Mouse (Mus musculus) gastrocnemius, postnatal 4 days (tissue): ENCODE data around the gene Rac1. TPM values are rescaled to one million over a fixed set of nuclear protein-coding genes. Genes with fewer than 3 reads are reported as not detected.

Source experiments
- DNase-seq, 2 experiments: peaks; one replicate each; pipeline ENCODE4 v3.0.0; 2021 to 2022; ENCODE audit warnings: low spot score in 2 of 2, mixed read lengths in 2 of 2
- total RNA-seq, 2 experiments: library from RNA; stranded (reverse); gene quantifications; 2 replicates each; pipeline ENCODE4 v1.2.3; 2021

Gene Rac1
- total RNA-seq, 2 experiments from 2014 or later: 284 to 299 TPM

GRCm38 (mm10) chr5:143497451-143497850, 30.4 kb downstream of the Rac1 start:
- no peak for DNase-seq

- no peak for DNase-seq
These were observed 32.1 kb downstream of the Rac1 start for GRCm38 (mm10) chr5:143495708-143496107.

- no peak for DNase-seq
These were observed 34.7 kb downstream of the Rac1 start for GRCm38 (mm10) chr5:143493163-143493562.

DNA sequence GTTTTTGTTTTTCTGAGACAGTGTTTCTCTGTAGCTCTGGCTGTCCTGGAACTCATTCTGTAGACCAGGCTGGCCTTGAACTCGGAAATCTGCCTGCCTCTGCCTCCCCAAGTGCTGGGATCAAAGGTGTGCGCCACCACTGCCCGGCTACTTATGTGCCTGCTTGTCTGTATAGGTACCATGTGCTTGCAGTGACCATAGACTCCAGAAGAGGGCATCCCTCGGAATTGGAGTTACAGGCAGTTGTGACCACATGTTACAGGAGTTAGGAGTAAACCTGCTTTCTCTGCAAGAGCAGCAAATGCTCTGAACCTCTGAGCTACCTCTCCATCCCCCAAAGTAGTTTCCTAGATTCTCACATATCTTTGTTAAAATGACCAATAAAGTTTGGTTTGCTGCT, 36.1 kb downstream of the Rac1 start:
- DNase-seq: no peak

- no peak for DNase-seq
These were observed 38.0 kb downstream of the Rac1 start for GRCm38 (mm10) chr5:143489749-143490342.

DNA sequence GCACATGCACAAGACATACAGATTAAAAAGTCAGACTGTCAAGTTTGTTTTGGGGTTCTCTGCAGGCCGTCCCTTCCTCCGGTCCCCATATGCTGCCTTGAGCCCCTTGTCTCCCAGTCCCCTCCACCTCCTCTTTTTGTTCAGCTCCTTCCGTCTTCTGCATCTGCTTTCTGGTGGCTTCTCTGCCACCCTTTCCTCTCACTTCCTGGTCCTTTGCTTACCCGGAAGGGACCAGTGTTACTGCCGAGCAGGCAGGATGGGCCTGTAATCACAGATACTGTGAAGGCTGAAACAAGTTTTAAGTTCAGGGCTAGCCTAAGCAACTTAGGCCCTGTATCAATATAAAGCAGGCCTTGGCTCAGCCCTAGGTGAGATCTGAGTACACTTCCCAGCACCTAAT, 39.8 kb downstream of the Rac1 start:
- no peak for DNase-seq

DNA sequence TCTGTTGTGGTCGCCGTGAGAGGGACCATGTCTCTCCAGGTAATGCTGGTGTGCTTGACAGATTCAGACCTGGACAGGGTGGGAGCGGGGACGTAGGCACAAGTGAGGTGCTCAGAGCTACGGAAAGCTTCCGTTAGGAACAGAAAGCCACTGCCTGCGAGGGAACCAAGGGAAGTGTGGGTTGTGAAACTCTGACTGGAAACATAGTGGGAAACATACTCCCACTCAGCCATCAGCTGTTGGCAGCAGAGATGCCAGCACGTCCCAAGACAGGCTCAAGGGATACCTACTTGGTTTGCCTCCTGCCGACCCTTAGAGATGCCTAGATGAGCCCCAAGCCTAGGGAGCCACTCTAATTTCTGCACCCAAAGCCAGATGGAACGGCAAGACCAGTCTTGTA, 40.6 kb downstream of the Rac1 start:
- no peak for DNase-seq

- DNase-seq: no peak
These were observed 42.9 kb downstream of the Rac1 start for GRCm38 (mm10) chr5:143484955-143485354.

GRCm38 (mm10) chr5:143477901-143478300, 49.9 kb downstream of the Rac1 start:
- DNase-seq: no peak

- no peak for DNase-seq
These were observed 51.8 kb downstream of the Rac1 start for GRCm38 (mm10) chr5:143476013-143476412.

- DNase-seq: no peak
These were observed 52.5 kb downstream of the Rac1 start for GRCm38 (mm10) chr5:143475153-143475844.

DNA sequence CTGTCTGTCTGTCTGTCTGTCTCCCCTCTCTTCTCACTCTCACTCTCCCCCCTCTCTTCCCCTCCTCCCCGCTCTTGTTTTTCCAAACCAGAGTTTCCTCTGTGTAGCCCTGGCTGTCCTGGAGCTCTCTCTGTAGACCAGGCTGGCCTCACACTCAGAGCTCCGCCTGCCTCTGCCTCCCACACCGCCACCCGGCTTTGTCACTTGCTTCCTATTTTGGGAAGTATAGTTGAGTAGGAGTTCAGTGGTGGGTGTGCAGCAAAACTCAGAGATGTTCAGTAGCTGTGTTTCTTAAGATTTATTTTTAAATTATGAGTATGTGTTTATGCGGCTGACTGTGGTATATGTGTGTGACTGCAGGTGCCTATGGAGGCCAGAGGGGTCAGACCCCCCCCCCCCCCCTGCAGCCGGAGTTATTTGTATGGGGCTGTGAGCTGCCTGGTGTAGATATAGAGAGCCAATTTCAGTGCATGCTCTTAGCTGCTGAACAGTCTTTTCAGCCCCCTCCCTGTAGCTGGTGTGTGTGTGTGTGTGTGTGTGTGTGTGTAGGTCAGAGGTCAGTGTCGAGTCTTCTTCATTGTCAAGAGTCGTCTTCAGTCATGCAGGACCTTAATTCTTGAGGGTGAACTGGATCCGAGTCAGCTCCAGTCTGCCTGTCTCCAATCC, 55.8 kb downstream of the Rac1 start:
- no peak for DNase-seq

DNA sequence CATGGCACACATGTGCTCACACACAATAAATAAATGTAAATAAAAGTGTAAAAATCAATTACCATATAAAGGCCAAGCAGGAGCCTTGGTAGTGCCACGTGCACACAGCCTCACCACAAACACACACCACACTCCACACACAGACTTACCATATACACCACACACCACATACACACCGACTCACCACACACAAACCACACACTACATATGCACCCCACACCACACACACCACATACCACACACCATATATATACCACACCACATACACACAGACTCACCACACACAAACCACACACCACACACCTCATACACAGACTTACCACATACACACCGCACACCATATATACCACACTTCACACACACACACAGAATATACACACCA, 56.7 kb downstream of the Rac1 start:
- no peak for DNase-seq

- DNase-seq: peak in 1 of 2 experiments; percentile 47
These were observed 57.2 kb downstream of the Rac1 start for GRCm38 (mm10) chr5:143470421-143471164.

- DNase-seq: no peak
These were observed 58.2 kb downstream of the Rac1 start for GRCm38 (mm10) chr5:143469628-143470027.

DNA sequence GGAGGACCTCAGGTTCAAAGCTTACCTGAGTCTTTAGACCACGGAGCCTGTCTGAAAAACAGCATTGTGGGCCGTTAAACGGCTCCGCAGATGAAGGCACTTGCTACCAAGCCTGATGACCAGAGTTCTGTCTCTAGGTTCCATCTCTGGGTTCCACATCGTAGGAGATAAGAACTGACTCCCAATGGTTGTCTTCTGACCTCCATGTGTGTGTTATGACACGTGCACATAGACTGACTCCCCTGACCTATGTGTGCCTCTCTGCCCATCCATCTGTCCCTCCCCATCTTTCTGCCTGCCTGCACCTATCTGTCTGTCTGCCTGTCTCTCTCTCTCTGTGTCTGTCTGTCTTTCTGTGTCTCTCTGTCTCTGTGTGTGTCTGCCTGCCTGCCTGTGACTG, 59.9 kb downstream of the Rac1 start:
- DNase-seq: no peak

DNA sequence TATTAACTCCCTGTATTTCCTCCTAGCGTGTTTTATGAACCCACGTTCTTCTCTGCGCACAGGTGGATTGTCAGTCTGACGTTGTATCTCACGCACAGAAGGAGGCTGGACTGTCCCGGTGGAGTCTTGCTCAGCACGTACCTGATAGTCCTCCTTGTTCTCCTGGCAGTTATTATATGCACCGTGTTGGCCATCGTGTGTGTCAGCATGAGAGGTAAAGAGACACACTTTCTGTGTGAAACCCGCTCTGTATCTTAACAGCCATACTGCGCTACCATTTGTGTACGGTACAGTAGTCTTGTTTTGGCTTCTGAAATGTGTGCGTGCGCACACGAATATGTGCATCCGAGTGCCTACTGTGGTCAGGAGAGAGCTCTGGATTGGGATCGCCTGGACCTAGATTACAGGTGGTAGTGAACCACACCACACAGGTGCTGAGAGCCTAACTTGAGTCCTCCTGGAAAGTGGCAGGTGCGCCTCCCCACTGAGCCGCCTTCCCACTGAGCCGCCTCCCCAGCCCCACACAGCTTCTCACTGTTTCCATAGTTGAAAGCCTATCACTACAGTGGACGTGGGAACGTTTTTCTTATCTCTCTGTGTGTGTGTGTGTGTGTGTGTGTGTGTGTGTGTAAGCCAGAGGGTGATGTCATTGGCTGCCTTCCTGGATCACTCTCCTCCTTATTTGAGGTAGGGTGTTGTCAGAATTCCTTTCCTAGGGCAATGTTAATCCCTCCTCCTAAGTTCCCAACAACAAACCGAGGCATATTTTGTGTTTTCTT, 60.8 kb downstream of the Rac1 start:
- no peak for DNase-seq

DNA sequence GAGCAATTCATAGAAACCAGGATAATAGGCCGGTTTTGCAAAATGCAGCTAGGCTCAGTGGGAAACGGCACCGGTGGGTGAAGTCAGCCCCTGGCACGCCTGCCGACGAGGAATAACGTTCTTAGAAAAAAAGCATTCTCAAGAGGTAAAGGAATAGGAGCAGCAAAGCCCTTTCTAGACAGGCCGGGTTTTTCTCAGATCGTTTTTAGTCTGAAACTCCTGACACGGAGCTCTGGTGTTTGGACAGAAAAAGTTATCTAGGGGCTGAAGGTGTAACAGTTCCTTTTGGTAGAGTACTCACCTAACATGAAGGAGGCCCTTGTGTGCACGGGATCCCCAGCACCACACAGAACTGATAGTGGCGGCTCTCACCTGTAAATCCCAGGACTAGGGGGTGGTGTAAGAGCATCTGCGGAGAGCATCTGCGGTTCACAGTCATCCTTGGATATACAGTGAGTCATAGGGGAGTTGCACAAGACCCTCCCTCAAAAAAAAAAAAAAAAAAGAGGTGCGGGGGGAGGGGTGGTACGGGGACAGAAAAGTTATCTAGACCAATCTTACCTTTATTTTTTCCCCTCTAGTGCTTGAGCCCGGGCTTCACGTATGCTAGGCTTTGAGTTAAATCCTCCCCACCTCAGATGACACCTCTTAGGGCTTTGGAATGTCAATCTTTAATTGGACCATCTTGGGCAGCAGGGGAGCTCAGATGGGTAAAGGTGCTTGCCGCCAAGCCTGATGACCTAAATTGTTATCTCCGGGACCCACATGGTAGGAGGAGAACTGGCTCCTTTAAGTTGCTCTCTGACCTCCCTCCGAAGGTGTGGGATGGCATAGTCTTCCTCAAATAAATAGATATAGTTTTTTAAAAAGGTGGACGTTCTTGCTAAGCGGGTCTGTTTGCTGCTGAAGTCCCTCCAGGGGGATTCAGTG, 62.4 kb downstream of the Rac1 start:
- no peak for DNase-seq

GRCm38 (mm10) chr5:143464757-143465118, 63.1 kb downstream of the Rac1 start:
- no peak for DNase-seq
